Mouse (Mus musculus) embryonic facial prominence, embryonic 14.5 days (tissue): ENCODE results near the gene Metrnl. TPM values are rescaled to one million over a fixed set of nuclear protein-coding genes. Genes with fewer than 3 reads are reported as not detected.

Experiments used
- ATAC-seq: fragments of 200-750 bp; cut with Nextera tagmentation; 2 replicates; pipeline ENCODE4 v1.8.0; 2017; ENCODE audit warnings: low read depth, moderate number of reproducible peaks, moderate TSS enrichment
- DNase-seq: peaks from one replicate; pipeline ENCODE4 v3.0.0-alpha.2; 2015; ENCODE audit warnings: low spot score
- H3K27ac ChIP-seq: fragments of 300-500 bp; sonication (generic); replicated peaks from 2 replicates; pipeline ENCODE4 v1.5.1; 2014; ENCODE audit warnings: low read depth, mild to moderate bottlenecking, low read length, moderate library complexity
- H3K27me3 ChIP-seq: fragments of 300-500 bp; sonication (generic); replicated peaks from 2 replicates; pipeline ENCODE4 v1.6.1; 2014; ENCODE audit warnings: low read length; ENCODE audit not compliant: control insufficient read depth, insufficient read depth
- H3K36me3 ChIP-seq: fragments of 300-500 bp; sonication (generic); 2 replicates; pipeline ENCODE4 v1.6.1; 2014; ENCODE audit warnings: low read length, mixed read lengths; ENCODE audit not compliant: control insufficient read depth, insufficient read depth
- H3K4me1 ChIP-seq: fragments of 300-500 bp; sonication (generic); 2 replicates; pipeline ENCODE4 v1.6.1; 2014; ENCODE audit warnings: antibody characterized with exemption, low read length; ENCODE audit not compliant: control insufficient read depth, insufficient read depth
- H3K4me2 ChIP-seq: fragments of 300-500 bp; sonication (generic); 2 replicates; pipeline ENCODE4 v1.6.1; 2014; ENCODE audit warnings: low read depth, mild to moderate bottlenecking, low read length, moderate library complexity, mixed read lengths
- H3K4me3 ChIP-seq: fragments of 300-500 bp; sonication (generic); 2 replicates; pipeline ENCODE4 v1.5.1; 2014; ENCODE audit warnings: low read depth, mild to moderate bottlenecking, low read length
- H3K9ac ChIP-seq: fragments of 300-500 bp; sonication (generic); 2 replicates; pipeline ENCODE4 v1.6.1; 2014; ENCODE audit warnings: low read depth, mild to moderate bottlenecking, low read length, moderate library complexity, mixed read lengths
- H3K9me3 ChIP-seq: fragments of 300-500 bp; sonication (generic); 2 replicates; pipeline ENCODE4 v1.6.1; 2016; ENCODE audit warnings: low read length; ENCODE audit not compliant: control insufficient read depth
- WGBS: fragments of 180-500 bp; shearing (Covaris S2); extraction: QIAGEN DNeasy Blood & Tissue Kit; methylation state at CpG from one replicate; pipeline ENCODE4 v1.1.7; 2014; 5-methylcytosine and 5-hydroxymethylcytosine counted together
- polyA plus RNA-seq: library from polyadenylated mRNA; unstranded; fragments of >200 nt; fragmentation: Nextera tagmentation; extraction: Ambion mirVana; gene quantifications from 2 replicates; pipeline ENCODE4 v1.2.1, GENCODE M21; 2014

The Metrnl gene
- polyA plus RNA-seq, 1 experiment from 2014 or later, result 58.0 TPM

DNA sequence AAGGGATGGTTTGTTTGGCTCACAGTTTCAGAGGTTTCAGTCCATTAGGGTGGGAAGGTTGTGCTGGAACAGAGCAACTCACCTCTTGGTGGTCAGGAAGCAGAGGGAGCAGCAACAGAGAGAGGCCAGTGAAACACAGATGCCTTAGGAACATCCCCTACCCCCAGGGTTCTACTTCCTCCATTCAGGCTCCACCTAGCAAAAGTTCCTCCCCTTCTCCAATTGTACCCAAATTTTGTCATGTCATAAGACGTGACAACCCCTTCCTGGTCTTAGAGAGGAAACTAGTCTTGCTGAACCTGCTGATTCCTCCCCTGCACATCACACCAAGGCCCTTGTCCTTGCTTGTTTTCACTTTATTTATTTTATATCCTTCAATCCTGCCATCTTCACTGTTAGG is 32.8 kb downstream of the Metrnl start:
- H3K27ac ChIP-seq, result no peak overlapping the region
- no peak for DNase-seq
- H3K36me3 ChIP-seq, result no peaks in the 10 kb centered on the region
- no peak overlapping the region for H3K4me3 ChIP-seq
- no peaks in the 10 kb centered on the region for H3K27me3 ChIP-seq
- peaks cover 3% of the 10 kb centered on the region; the same call in 1 of the 2 replicates for H3K4me1 ChIP-seq
- WGBS, result 80% methylated on average over 1 of the region's 1 CpGs
- H3K4me2 ChIP-seq, result no peak overlapping the region
- no peak for ATAC-seq
- H3K9ac ChIP-seq, result no peak overlapping the region
- H3K9me3 ChIP-seq, result no peaks in the 10 kb centered on the region

DNA sequence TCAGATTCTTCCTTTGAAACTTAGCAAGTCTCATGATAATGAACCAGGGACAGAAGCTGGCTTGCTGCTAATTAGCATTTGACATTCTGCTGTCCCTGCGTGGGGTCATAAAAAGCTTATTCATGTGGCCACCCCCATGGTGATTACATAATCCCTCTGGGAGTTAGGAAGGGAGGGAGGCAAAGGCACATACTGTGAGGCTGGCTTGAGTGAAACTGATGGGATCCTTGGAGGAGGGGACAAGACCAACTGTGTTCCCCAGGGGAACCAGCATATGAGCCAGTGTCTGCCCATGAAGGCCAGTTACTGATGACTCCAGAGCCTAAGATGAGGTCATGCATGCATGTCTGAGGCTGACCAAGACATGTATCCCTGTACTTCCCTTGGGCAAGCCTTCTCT is 33.5 kb downstream of the Metrnl start:
- no peak overlapping the region for H3K27ac ChIP-seq
- WGBS, result 29% methylated on average over 1 of the region's 1 CpGs

GRCm38 (mm10) chr11:121738616-121739015 is 37.3 kb downstream of the Metrnl start:
- Histone ChIP-seq H3K27me3 (no peaks in the 10 kb centered on the region), H3K4me2 (no peak overlapping the region), H3K9me3 (no peaks in the 10 kb centered on the region), H3K4me3 (no peak overlapping the region), H3K9ac (no peak overlapping the region), H3K27ac (no peak overlapping the region), H3K4me1 (peaks cover 3% of the 10 kb centered on the region; the same call in 1 of the 2 replicates), H3K36me3 (no peaks in the 10 kb centered on the region)
- WGBS, result 46% methylated on average over 3 of the region's 3 CpGs
- DNase-seq (no peak), ATAC-seq (no peak)

More for the DNA sequence above, 33.5 kb downstream of the Metrnl start:
- H3K4me1 ChIP-seq, result peaks cover 3% of the 10 kb centered on the region; the same call in 1 of the 2 replicates
- no peaks in the 10 kb centered on the region for H3K9me3 ChIP-seq
- no peak overlapping the region for H3K4me2 ChIP-seq
- no peak overlapping the region for H3K4me3 ChIP-seq
- H3K9ac ChIP-seq, result no peak overlapping the region
- H3K27me3 ChIP-seq, result no peaks in the 10 kb centered on the region
- DNase-seq, result no peak
- ATAC-seq, result no peak
- no peaks in the 10 kb centered on the region for H3K36me3 ChIP-seq

- Histone ChIP-seq H3K27me3 (no peaks in the 10 kb centered on the region), H3K4me2 (no peak overlapping the region), H3K36me3 (no peaks in the 10 kb centered on the region), H3K27ac (peak overlapping the region; percentile 36; the same call in 1 of the 2 replicates), H3K9ac (no peak overlapping the region), H3K4me3 (no peak overlapping the region), H3K9me3 (no peaks in the 10 kb centered on the region), H3K4me1 (no peaks in the 10 kb centered on the region)
- ATAC-seq, result 0 out of 2 replicates have a peak, but pooled peaks have one; percentile 9
- 50% methylated on average over 1 of the region's 1 CpGs for WGBS
- DNase-seq, result peak; percentile 47
Observed at GRCm38 (mm10) chr11:121740906-121741305, 39.6 kb downstream of the Metrnl start.

- 42% methylated on average over 1 of the region's 1 CpGs for WGBS
- H3K4me2 ChIP-seq, result no peak overlapping the region
- no peak overlapping the region for H3K4me3 ChIP-seq
- no peaks in the 10 kb centered on the region for H3K9me3 ChIP-seq
- H3K27me3 ChIP-seq, result no peaks in the 10 kb centered on the region
- ATAC-seq, result peak; percentile 57
- peak; percentile 72 for DNase-seq
- H3K9ac ChIP-seq, result no peak overlapping the region
- H3K4me1 ChIP-seq, result no peaks in the 10 kb centered on the region
- H3K27ac ChIP-seq, result 0 out of 2 replicates have a peak overlapping the region, but pooled peaks have one; percentile 36
- H3K36me3 ChIP-seq, result no peaks in the 10 kb centered on the region
Observed at GRCm38 (mm10) chr11:121741433-121741832, 40.1 kb downstream of the Metrnl start.

DNA sequence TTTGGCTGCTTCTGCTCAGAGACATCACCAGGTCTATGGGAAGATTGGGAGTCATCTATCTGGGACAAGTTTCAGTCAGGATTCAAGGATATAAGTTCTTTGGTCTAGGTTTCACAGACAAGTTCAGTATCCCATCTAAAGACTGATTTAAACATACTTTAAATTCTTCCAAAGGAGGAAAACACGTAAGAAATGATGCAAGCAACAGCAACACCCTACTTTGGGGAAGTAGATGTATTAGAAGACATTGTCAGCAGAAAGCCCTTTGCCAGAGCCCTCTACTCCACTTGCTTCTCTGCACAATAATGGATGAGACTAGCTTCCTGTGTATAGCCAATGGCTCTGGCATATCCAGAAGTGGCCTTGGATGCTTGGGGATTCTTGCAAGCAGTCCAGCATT is 41.8 kb downstream of the Metrnl start:
- no peak for ATAC-seq
- H3K4me3 ChIP-seq, result no peak overlapping the region
- H3K4me2 ChIP-seq, result no peak overlapping the region
- no peak overlapping the region for H3K27ac ChIP-seq
- H3K4me1 ChIP-seq, result 0 out of 2 replicates have a peak, but pooled peaks cover 4% of the 10 kb centered on the region
- WGBS, result 74% methylated on average over 1 of the region's 1 CpGs
- no peaks in the 10 kb centered on the region for H3K36me3 ChIP-seq
- no peak overlapping the region for H3K9ac ChIP-seq
- H3K27me3 ChIP-seq, result no peaks in the 10 kb centered on the region
- no peaks in the 10 kb centered on the region for H3K9me3 ChIP-seq
- no peak for DNase-seq

DNA sequence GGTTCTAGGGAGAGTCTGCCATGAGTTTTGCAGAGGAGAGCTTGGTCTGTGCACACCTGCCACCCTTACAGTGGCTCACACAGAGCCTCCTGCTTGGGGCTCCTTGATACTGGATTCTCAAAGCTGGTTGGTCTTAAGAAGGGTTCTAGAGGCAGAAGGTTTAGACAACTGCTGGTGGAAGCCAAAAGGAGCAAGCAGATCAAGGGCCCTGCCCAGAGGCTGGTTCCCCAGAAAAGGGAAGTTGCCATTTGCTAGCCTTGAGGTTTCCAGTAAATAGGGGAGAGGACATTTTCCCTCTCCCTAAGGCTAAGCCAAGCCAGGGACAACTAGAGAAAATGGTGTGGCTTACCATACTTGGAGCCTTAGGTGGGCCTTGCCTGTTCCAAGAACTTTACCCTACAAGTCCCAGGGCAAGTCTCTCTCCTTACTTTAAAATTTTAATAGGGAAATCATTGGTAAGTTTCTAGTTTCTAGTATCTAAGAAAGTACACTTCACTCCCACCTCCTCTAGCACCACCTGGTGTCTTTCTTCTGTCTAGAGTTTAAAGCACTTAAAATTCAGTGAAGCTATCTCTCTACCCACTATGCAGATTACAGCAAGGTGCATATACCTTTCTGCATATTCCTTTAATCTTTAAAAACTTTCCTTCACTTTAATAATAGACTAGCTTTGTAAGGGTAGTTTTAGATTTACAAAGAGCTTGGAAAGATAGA is 42.7 kb downstream of the Metrnl start:
- H3K9me3 ChIP-seq, result no peaks in the 10 kb centered on the region

DNA sequence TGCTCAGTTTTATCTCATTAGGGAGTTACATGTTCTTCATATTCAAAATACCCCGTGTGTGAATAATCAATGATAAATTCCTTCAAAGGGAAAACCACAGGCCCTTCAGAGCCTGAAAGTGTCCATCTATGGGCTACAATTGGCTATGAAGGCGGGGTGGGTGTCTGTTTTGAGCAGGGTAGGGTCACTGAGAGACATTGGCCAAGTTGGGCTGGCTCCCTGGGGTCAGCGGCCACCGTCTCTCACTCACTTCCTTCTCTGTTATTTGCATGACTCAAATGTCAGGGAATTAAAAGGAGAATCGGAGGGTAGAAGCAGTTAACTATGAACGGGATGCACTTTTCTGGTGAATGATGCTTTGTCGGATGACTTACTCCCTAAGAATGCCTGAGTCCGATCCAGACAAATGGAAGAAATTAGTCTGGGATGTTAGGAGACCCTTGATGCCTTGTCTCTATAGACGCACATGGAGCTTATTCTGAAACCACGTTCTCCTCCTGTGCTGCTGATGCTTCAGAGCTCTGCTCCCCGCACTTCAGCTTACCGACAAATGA is 45.7 kb downstream of the Metrnl start:
- H3K9ac ChIP-seq, result no peak overlapping the region
- H3K4me1 ChIP-seq, result 0 out of 2 replicates have a peak, but pooled peaks cover 4% of the 10 kb centered on the region
- no peaks in the 10 kb centered on the region for H3K9me3 ChIP-seq
- no peak overlapping the region for H3K27ac ChIP-seq
- DNase-seq (peak; percentile 62), ATAC-seq (no peak)
- H3K36me3 ChIP-seq, result no peaks in the 10 kb centered on the region
- no peak overlapping the region for H3K4me2 ChIP-seq
- H3K4me3 ChIP-seq, result no peak overlapping the region
- no peaks in the 10 kb centered on the region for H3K27me3 ChIP-seq
- 49% methylated on average over 12 of the region's 12 CpGs for WGBS

More for the DNA sequence above, 42.7 kb downstream of the Metrnl start:
- no peak for ATAC-seq
- H3K36me3 ChIP-seq, result no peaks in the 10 kb centered on the region
- H3K4me2 ChIP-seq, result no peak overlapping the region
- no peaks in the 10 kb centered on the region for H3K27me3 ChIP-seq
- H3K4me1 ChIP-seq, result 0 out of 2 replicates have a peak, but pooled peaks cover 4% of the 10 kb centered on the region
- DNase-seq, result peak; percentile 19
- no peak overlapping the region for H3K9ac ChIP-seq
- no peak overlapping the region for H3K27ac ChIP-seq
- no peak overlapping the region for H3K4me3 ChIP-seq
